9 mouse cellular contexts compared by ENCODE assay signal in the genomic region with DNA sequence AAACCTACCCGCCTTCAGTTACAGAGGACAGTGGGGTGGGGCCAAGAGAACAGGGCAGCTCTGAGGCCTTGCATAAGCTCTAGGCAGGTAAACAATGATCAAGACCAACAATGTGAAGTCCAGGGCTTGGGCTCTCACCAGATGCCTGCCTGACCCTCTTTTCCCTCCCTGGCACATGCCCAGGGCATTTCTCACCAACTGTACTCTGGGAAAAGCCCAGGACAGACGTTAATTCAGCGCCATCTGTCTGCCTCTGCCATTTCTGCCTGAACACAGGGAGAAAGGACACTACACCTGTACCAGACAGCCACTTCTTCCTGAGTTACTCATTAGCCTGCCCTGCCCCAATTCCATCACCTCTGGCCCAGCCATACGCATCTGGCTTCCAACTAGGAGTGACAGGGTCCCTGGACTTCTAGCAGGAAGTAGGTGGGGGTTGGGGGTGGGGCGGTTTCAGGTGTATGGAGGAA. TPM values are rescaled to one million over a fixed set of nuclear protein-coding genes. Genes with fewer than 3 reads are reported as not detected.
DNase-seq lines count a peak whose midpoint lies in the region; ATAC-seq and TF ChIP-seq lines count a peak whose summit lies in the region.
"Had no signal": no experiment of that assay in that cellular context is flagged by ENCODE, and none has a peak within 500 bp of the region (broad histone marks: within the 10 kb centered on the region; RNA-seq: fewer than 3 reads in every experiment).

No protein-coding gene starts in this region.

- peak; percentile 65 for TF ChIP-seq EP300 in lung, postnatal 0 days (IDR thresholded peaks at IDR 0.05)

- WGBS in kidney, postnatal 0 days = 52% methylated on average over 5 of the region's 5 CpGs
- 32% methylated on average over 5 of the region's 5 CpGs for WGBS in lung, postnatal 0 days
- WGBS in limb, embryonic 10.5 days = 46% methylated on average over 5 of the region's 5 CpGs

- peak; percentile 68 for ATAC-seq in kidney, postnatal 0 days (replicated peaks; ENCODE audit: low FRiP score, low read depth)
- peak; percentile 74 for ATAC-seq in lung, postnatal 0 days

- H3K9ac ChIP-seq in kidney, postnatal 0 days (ENCODE audit: low read depth, low read length) = no peak overlapping the region
- no peak overlapping the region; the same call in 1 of the 2 replicates for H3K9ac ChIP-seq in lung, postnatal 0 days (replicated peaks; ENCODE audit: low read depth)
- H3K9ac ChIP-seq: limb, embryonic 15.5 days had no signal

- TF ChIP-seq CTCF in kidney, postnatal 0 days (IDR thresholded peaks at IDR 0.05; ENCODE audit: low read depth) = peak; percentile 41; the same call in 1 of the 2 replicates
- TF ChIP-seq CTCF in lung, postnatal 0 days (IDR thresholded peaks at IDR 0.05) = peak; percentile 50

- no peaks in the 10 kb centered on the region for H3K4me1 ChIP-seq in kidney, postnatal 0 days (replicated peaks; ENCODE audit: insufficient read depth, low read length)
- H3K4me1 ChIP-seq in lung, postnatal 0 days (ENCODE audit: insufficient read depth, low read depth, low read length) = no peaks in the 10 kb centered on the region
- H3K4me1 ChIP-seq in limb, embryonic 10.5 days = peaks cover 20% of the 10 kb centered on the region

- no peaks in the 10 kb centered on the region for H3K27me3 ChIP-seq in kidney, postnatal 0 days (ENCODE audit: insufficient read depth, low read length)
- H3K27me3 ChIP-seq in lung, postnatal 0 days (replicated peaks; ENCODE audit: insufficient read depth, low read length) = no peaks in the 10 kb centered on the region
- H3K27me3 ChIP-seq in limb, embryonic 10.5 days (ENCODE audit: low read depth, poor library complexity, severe bottlenecking) = peaks cover 33% of the 10 kb centered on the region
- H3K27me3 ChIP-seq: limb, embryonic 15.5 days had no signal

- H3K4me3 ChIP-seq in kidney, postnatal 0 days (replicated peaks; ENCODE audit: low read depth, low read length) = no peak overlapping the region
- no peak overlapping the region for H3K4me3 ChIP-seq in lung, postnatal 0 days (ENCODE audit: low read depth, low read length)
- no peak overlapping the region for H3K4me3 ChIP-seq in limb, embryonic 10.5 days
- H3K4me3 ChIP-seq: limb, embryonic 15.5 days had no signal

- peak; percentile 22 for DNase-seq in NIH3T3 (ENCODE audit: low read depth)
- peak; percentile 75 to 81 for DNase-seq in cerebellum, postnatal 10 days
- DNase-seq in kidney, postnatal 0 days (ENCODE audit: low spot score) = no peak
- DNase-seq in lung, postnatal 0 days (ENCODE audit: low spot score) = peak; percentile 86
- no peak for DNase-seq in embryo, embryonic 11 days
- no peak for DNase-seq in limb, embryonic 10.5 days (ENCODE audit: low spot score)
- no peak for DNase-seq in spleen, adult 12 weeks (ENCODE audit: low spot score)
- DNase-seq in layer of hippocampus, postnatal 14 days (ENCODE audit: low spot score in 2 of 2) = no peak

- no peaks in the 10 kb centered on the region for H3K9me3 ChIP-seq in kidney, postnatal 0 days (replicated peaks; ENCODE audit: low read length)
- no peaks in the 10 kb centered on the region for H3K9me3 ChIP-seq in lung, postnatal 0 days (ENCODE audit: low read length)
- H3K9me3 ChIP-seq in limb, embryonic 10.5 days (replicated peaks) = no peaks in the 10 kb centered on the region
- H3K9me3 ChIP-seq: limb, embryonic 15.5 days had no signal

- peak overlapping the region; percentile 87 for H3K27ac ChIP-seq in kidney, postnatal 0 days
- peak overlapping the region; percentile 95 for H3K27ac ChIP-seq in lung, postnatal 0 days (ENCODE audit: low read length)
- H3K27ac ChIP-seq in limb, embryonic 10.5 days = no peak overlapping the region
- H3K27ac ChIP-seq: limb, embryonic 15.5 days had no signal

- peak overlapping the region; percentile 26; the same call in 1 of the 2 replicates for H3K4me2 ChIP-seq in kidney, postnatal 0 days (ENCODE audit: low read length)
- H3K4me2 ChIP-seq in lung, postnatal 0 days (replicated peaks; ENCODE audit: low read depth, low read length) = peak overlapping the region; percentile 36
- H3K4me2 ChIP-seq: limb, embryonic 15.5 days had no signal

- 0 out of 2 replicates have a peak, but pooled peaks cover 2% of the 10 kb centered on the region for H3K36me3 ChIP-seq in kidney, postnatal 0 days (ENCODE audit: insufficient read depth, low read length)
- no peaks in the 10 kb centered on the region for H3K36me3 ChIP-seq in lung, postnatal 0 days (ENCODE audit: insufficient read depth, low read length)
- H3K36me3 ChIP-seq in limb, embryonic 10.5 days = no peaks in the 10 kb centered on the region
- H3K36me3 ChIP-seq: limb, embryonic 15.5 days had no signal

RNA-seq across cellular contexts. Expression of gene Cgn, which starts 2.8 kb away (rescaled TPM):
- 15.7 and 16.4 TPM in 2 replicates for polyA plus RNA-seq in kidney, postnatal 0 days (2015; fragmentation: Nextera tagmentation; extraction: Ambion mirVana)
- 29.6 and 37.6 TPM in 2 replicates for polyA plus RNA-seq in lung, postnatal 0 days (2015; fragmentation: Nextera tagmentation; extraction: Ambion mirVana)
- 6.2 and 6.5 TPM in 2 replicates for polyA plus RNA-seq in limb, embryonic 10.5 days (2016; fragmentation: Nextera tagmentation; extraction: Ambion mirVana)
- total RNA-seq in layer of hippocampus, postnatal 14 days (2021) = 1 to 10 TPM; 3.3 to 3.5 TPM

RNA-seq across cellular contexts. Expression of gene Pogz, which starts 53.9 kb away (rescaled TPM):
- polyA plus RNA-seq in kidney, postnatal 0 days (2015; fragmentation: Nextera tagmentation; extraction: Ambion mirVana) = 14.1 and 14.6 TPM in 2 replicates
- 6.8 and 8.1 TPM in 2 replicates for polyA plus RNA-seq in lung, postnatal 0 days (2015; fragmentation: Nextera tagmentation; extraction: Ambion mirVana)
- polyA plus RNA-seq in limb, embryonic 10.5 days (2016; fragmentation: Nextera tagmentation; extraction: Ambion mirVana) = 17.7 and 21.4 TPM in 2 replicates
- 10 to 100 TPM; 52.0 to 53.3 TPM for total RNA-seq in layer of hippocampus, postnatal 14 days (2021)

Comparison
In these comparisons a context has a peak if more than half of its experiments do, and no peak if none do; other contexts are left out.
1. DNase-seq: peak in NIH3T3 (single experiment), cerebellum, postnatal 10 days (2 of 2) and lung, postnatal 0 days (single experiment); none in kidney, postnatal 0 days (single experiment), embryo, embryonic 11 days (single experiment), limb, embryonic 10.5 days (single experiment), spleen, adult 12 weeks (single experiment) and layer of hippocampus, postnatal 14 days (0 of 2).